Mouse (Mus musculus): ENCODE measurements around the gene Trim43b.
"Not testable (repeated sequence)": the region's sequence is repeated elsewhere in the genome, so short reads cannot be mapped to it uniquely, and the experiment has no call there.

The Trim43b gene

DNA sequence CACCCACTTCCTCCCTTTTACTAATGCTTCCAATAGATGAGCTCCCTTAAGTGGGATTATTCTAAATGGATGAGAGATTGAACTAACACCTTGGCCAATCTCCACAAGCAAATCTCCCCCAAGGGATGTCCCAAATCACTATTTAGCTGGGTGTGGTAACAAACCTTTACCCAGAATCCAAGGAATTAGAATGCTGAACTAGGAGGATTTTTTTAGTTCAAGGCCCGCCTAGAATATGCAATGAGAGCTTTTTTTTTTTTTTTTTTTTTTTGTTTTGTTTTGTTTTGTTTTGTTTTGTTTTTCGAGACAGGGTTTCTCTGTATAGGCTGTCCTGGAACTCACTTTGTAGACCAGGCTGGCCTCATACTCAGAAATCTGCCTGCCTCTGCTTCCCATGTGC lies at the start of gene Trim43b:
Gene Trim43b (minus strand): TSS at position 101 of the 400 bp plus-strand sequence.
- DNase-seq: not testable (repeated sequence)

DNA sequence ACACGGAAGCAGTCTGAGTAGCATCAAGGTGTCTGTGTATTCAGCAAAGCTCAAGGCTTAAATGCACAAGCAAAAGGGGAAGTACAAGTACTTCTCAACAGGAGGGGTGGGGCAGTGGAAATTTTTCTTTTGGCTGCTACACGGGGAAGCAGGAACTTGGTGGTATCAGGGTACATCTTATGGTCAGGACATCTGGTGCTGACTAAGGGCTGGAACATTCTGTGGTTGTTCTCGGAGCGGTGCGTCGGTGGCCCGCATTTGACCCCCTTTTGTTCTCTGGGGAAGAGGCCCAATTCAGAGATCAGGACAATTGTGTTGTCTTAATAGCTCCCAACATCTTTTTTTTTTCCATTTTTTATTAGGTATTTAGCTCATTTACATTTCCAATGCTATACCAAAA lies 11.9 kb upstream of the Trim43b start:
- not testable (repeated sequence) for DNase-seq

DNA sequence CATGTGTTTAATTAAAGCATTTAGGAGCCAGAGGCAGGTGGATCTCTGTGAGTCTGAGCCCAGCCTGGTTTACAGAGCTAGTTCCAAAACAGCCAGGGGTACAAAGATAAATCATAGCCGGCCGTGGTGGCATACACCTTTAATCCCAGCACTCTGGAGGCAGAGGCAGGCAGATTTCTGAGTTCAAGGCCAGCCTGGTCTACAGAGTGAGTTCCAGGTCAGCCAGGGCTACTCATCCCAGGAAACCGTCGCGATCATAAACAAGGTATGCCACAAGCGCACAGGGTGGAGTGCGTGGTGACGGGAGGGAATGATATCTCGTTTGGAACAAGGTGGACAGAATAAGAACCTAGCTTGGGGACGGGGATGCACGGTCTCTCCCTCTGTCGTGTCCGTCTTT lies 5.9 kb downstream of the Trim43b start:
- not testable (repeated sequence) for DNase-seq

DNA sequence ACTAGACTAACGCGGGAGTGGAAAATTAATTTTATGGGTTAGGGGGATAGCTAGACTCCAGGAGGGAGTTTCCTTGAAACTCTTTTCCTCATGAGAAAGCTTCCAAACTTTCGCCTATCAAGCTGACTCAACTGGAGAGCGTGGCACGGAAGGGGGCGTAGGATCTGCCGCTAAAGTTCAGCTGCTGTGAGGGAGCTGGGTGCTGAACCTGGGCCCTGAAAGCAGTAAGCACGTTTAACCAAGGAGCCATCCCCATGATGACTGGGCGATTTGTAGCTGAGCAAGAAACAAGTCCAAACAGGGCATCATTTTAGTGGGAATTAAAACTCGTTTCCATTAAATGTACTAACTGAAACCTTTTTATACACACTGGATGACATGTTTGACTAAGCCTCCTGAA lies 13.0 kb downstream of the Trim43b start:
- DNase-seq: not testable (repeated sequence)

DNA sequence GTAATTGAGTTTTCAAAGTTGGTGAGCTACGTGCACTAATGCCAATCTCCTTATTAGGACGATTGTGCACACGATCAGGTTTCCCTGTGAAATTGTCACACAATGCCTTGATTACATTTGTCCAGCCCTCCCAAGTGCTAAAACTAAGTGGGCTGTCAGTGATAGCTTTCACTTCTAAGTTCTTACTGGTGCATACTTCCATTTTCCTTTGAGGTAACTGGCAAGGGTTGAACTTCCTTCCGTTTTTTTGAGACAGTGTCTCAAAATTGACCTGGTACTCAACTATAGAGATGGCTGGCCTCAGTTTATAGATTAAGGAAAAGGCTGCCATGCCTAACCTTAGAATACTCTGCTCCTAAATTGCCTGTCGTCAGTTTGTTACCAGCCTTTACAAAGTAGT lies 16.1 kb downstream of the Trim43b start:
- DNase-seq: not testable (repeated sequence)

DNA sequence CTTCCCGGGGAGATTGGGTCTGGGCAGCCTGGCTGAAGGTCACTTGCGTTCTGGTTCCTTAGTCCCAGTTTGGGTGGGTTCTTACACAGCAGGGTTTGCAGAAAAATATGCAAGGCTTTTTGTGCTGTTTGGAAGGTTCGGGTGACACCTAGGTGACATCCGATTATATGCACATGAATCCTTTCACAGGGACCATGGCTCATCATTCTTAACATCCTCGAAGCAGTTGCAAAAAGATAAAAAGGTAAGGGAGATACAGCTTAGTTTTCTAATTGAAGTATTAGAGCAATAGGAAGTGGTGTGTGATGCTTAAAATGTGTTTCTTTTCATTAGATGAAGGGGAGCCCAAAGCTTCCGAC lies 25.5 kb downstream of the Trim43b start:
- DNase-seq: not testable (repeated sequence)

DNA sequence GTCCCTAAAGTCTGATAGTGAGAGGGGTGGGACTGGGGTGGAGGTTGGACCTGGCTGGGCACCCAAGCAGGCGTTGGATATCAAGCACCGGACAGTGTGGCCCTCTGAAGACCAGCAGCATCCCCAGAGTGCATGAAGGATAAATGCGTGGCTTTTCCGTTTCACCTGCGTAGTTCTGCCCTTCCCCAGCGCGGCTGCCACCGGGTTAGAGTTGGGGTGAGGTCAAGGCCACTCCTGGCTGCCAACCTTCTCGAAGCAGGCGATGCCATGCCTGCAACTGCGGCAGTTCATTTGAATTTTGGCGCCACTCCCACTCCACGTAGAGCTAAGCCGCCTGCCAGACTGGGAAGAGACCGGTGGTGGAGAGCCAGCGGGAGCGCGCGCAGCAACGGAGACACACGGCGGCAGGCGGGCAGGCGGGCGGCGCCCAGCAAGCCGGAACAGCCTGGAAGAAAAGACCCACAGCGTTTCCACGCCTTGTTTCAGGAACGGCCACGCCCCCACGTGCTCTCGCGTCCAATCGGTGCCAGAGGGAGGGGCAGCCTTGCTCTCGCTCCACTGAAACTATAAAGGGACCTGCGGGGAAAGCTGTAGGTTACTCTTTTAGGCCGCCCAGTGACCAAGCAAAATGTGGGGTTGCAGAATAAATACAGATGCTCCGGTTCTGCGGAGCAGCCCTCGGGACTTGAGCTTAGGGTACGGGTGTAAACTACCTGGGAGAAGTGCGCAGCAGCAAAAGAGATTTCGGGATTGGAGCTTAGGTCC lies 26.1 kb downstream of the Trim43b start:
- peak; percentile 36 for DNase-seq

Data from embryo, embryonic 11 days (tissue).